Mouse (Mus musculus): ENCODE data around the gene Tppp3.
A peak's percentile ranks its signal among the peaks of the same experiment; 100 is the strongest.

Gene Tppp3

DNA sequence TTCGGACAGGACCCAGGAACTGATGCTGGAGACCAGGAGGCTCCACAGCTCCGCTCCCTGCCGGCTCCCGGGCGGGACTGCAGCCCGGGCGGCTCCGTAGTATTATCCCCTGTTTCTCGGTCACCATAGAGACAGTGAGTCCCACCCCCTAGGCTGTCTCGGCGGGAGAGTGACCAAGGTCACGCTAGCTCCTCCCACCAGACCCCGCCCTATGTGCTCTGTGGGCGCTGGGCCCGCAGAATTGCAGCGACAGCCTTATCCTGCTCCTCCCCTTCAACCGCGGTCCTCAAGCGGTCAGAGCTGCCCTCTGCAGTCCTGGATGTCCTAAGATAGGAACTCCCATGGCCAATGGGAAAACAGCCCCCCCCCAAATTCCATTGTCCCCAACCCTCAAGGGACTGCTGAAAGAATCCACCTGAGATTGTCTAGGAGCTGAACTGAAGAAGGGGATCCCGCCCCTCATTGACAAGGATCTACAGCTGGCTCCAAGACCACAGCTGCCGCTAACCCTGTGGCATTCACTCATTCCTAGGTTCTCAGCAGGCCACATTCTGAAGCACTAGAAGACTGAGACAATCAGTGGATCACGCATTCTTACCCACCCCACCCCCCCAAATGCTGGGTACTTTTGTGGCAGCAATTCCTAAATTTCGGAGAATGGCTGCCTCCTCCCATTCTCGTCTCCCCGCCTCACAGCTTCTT lies at the start of gene Tppp3:
TSS of gene Tppp3 (minus strand) at position 213 of the 702 bp plus-strand sequence.
- DNase-seq (ENCODE audit: low read depth, low spot score), result peak; percentile 59

DNA sequence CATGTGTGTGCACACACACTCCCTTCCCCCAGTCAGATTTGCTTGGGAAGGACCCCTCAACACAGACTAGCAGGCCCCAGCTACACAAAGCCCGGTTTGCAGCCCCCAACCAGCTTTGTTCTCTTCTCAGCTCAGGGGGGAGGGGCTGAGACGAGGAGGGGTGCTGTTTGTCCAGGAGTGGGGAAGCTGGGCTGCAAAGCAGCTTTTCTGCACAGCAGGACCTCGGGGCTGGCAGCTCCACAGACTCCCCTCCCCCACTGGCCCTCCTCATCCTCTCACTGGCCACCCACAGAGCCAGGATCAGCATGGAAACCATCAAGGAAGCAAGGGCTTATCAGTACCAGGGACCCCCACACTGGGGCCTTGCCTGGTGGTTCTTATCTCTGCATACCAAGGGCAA lies 49.7 kb upstream of the Tppp3 start:
- no peak for DNase-seq (ENCODE audit: low read depth, low spot score)

DNA sequence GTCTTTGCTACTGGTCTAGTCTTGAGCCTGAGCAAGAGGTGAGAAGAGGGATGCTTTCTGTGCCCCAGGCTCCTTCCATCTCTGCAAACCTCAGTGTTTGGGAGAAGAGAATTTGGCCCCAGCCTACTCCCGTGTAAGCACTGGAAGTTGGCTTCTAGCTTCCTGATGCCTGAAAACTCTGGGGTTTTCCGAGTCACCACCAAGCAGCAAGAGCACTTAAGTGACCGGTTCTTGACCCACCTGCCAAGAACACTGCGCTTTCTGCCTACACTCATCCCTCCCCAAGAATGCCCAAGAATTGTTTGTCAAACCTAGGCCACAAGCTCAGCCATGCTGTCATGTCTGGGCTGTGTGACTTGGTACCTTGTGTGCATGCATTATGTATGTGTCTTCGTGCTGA lies 49.2 kb upstream of the Tppp3 start:
- DNase-seq (ENCODE audit: low read depth, low spot score), result no peak

- DNase-seq (ENCODE audit: low read depth, low spot score), result no peak
Measured at GRCm38 (mm10) chr8:105519591-105519990, 48.3 kb upstream of the Tppp3 start.

- no peak for DNase-seq (ENCODE audit: low read depth, low spot score)
Measured at GRCm38 (mm10) chr8:105518436-105519313, 47.3 kb upstream of the Tppp3 start, which contains the start of gene Hsd11b2. TSS of gene Hsd11b2 (plus strand) at chr8:105518755.

DNA sequence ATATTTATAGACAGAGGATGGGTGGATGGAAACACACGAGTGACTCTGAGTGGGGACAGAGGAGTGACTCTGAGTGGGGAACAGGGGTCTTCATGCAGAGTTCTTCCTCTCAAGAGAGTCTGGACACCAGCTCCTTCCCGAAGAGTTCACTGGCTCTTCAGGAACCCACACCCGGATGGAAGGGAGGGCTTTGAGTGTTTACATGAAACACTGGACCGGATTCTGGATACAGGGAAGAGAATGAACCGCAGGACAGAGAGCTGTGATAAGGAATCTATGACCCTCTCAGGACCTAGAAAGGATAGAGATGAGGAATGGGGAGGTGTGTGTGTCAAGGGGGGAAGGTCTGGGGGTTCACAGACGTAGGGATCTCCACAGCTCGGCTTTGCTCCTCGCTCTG lies 46.0 kb upstream of the Tppp3 start:
- DNase-seq (ENCODE audit: low read depth, low spot score), result no peak

GRCm38 (mm10) chr8:105516018-105516645 lies 44.8 kb upstream of the Tppp3 start:
- DNase-seq (ENCODE audit: low read depth, low spot score), result no peak

DNA sequence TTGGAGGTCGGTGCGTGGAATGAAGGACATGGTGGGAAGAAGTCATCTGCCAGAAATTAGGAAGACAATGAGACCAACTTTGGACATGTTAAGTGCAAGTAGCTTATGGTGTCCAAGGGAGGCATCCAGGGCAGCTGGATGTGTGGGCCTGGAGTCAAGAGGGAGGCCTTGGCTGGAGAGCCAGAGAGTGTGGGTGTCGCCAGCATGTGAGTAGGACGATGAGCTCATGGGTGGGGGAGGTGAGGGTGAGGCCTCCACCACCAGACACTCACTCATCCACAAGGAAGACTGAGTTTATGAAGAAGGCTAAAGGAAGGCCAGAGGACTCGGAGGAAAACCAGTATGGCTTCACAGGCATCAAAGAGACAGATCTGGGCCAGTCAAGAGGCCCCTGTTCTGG lies 43.3 kb upstream of the Tppp3 start:
- DNase-seq (ENCODE audit: low read depth, low spot score), result no peak

DNA sequence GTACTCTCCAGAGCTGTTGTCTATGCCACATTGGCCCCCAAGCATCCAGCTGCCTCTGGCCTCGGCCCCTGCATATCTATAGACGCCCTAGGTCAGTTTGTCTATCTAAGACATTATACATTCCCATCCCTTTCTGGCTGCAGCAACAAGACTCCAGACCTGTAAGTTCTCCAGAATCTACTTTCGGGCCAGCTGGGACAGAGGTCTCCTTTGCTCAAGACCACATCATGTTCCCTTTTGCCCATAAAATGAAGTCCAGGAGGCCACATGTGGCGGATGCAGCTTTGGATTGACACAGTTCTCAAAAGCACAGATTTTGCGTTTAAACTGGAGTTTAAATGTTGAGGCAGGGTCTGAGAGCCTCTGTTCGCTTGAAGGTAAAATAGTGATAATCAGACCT lies 42.9 kb upstream of the Tppp3 start:
- DNase-seq (ENCODE audit: low read depth, low spot score), result no peak

DNA sequence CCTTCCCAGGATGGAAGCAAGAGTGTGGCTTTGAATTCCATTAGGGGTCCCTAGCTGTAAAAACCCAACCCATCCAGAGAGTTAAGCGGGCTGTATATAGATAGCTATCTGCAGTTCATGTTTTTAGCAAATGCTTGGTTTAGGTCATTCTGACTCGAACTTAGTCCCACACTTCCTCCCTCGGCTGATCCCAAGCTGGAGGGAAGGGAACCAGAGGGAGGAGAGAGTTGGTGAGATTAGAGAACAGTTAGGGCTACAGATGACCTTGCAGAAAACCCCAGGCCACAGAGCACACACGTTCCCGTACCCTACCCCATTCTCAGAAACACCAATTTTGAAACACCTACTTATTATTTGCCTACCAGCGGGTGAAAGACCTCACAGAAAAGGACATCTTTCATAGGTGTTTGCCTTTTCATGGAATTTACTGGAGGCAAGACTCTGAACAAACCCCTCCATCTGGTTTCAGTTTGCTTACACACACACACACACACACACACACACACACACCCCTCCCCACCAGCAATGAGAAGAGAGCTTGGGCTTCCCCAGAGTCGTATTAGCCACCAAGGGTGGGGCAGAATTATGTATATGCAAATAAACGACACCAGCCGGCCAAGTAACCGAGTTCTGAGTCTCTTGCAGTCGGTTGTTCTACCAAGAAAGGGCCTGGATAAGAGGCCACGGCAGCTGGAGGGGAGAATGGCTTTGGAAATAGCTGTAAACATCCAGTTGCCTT lies 38.8 kb upstream of the Tppp3 start:
- DNase-seq (ENCODE audit: low read depth, low spot score), result no peak

DNA sequence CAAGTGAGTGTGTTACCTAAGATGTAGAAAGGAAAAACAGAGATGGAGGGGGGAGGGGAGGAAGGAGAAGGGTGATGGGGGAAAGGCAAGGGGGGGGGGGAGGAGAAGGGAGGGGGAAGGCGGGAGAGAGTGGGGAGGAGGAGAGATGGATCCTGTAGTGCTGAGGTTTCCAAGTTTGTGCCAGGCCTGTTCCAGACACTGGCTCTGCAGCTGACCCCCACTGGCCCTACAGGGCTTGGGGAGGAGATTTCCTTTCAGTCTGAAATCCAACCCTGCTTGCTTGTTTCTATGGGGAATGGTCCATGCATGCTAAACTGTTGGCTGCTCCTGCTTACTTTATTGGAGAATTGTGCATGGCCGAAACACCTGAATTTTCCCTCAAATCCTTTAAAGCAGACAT lies 37.4 kb upstream of the Tppp3 start:
- DNase-seq (ENCODE audit: low read depth, low spot score), result no peak

GRCm38 (mm10) chr8:105506977-105507376 lies 35.7 kb upstream of the Tppp3 start:
- DNase-seq (ENCODE audit: low read depth, low spot score), result no peak

GRCm38 (mm10) chr8:105504617-105505016 lies 33.3 kb upstream of the Tppp3 start:
- DNase-seq (ENCODE audit: low read depth, low spot score), result no peak

GRCm38 (mm10) chr8:105499787-105500186 lies 28.5 kb upstream of the Tppp3 start:
- no peak for DNase-seq (ENCODE audit: low read depth, low spot score)

DNA sequence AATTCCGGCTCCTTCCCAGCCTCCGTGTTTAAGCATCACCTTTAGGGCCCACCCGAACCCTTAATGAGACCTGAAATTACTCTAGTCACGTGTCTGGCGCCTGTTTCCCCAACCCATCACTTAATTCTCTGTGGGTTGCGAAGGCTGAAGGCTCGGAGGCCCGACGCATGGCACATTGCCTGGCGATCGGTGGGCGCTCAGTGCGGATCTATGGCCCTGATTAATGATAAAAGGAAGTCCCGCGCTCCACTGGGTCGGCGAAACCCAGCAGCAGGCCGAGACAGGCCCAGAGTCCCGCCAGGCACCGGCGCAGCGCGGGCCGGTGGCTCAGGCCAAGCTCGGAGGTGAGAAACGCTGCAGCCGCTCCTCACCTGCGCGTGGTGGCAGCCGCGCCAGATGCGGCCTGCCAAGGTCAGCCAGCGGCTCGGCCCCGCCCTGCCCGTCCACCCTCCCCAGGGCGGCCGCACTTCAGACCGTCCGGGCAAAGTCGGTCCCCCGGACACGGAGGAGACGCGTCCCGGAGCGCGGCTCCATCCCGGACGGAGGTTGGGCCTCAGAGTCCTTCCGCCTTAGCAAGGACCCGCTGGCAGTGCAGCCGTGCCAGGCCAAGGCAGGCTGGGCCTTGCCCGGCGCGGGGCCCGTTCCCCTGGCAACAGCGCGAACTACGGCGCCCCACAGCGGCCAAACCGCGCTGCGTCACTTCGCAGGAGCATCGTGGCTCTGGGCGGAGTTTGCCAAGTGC lies 25.3 kb upstream of the Tppp3 start, which contains the start of gene Zdhhc1:
TSS of gene Zdhhc1 (minus strand) at position 464 of the 742 bp plus-strand sequence.
- peak; percentile 54 for DNase-seq (ENCODE audit: low read depth, low spot score)

DNA sequence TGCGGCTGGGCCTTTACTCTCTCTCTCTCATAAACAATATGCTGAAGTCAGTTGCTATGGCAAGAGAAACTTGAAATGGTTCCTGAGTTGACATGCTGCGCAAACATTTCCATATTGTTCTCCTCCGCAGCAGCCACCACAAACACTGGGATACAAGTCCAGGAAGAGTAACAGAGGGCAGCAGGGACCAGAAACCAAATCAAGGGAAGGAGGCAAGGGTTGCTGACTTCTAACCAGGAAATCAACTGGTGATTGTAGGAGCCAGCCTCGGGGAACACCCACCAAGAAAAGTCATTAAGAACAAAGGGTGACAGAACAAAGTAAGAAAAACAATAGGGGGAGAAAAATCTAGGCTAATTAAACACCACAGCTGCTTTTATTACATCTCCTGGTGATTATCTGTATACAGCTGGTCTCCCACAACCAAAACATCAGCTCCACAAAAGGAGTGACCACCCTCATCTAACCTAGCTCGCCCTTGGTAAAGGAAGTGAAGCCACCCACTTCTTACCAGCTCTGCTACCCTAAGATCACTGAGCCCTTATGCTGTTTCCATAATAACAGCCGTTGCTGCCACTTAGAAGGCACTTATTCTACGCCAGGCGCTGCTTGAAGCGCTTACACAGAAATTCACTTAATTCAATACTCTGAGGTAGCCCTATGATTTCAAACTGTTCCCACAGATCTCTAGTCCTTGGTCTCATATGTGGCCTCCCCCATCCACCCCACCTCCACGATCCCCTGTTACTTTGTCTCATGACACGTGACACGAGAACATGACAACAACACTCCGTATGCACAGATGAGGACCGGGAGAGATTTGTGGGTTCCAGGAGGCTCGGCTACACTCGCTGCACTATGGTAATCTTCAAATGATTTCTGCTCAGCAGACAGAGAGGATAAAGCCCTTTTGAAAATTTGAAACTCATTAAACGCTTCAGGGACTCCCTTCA lies 24.3 kb upstream of the Tppp3 start:
- DNase-seq (ENCODE audit: low read depth, low spot score), result no peak

DNA sequence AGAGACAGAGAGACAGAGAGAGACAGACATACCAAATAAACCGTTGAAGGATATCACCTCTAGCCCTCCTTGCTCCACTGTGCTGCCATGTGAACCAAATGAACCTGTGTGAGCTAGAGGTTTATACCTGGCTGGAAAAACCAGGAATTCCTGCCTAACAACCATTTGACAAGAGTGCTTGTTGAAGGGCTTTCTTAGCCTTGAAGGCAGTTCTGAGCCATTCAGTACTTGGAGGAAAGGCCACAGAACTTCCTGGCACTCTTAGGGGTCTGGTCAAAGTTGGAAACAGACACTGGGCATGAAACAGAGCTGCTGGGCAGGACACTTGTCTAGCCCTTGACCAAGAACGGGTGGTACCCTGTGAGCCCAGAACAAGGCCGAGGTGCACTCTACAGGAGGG lies 23.2 kb upstream of the Tppp3 start:
- DNase-seq (ENCODE audit: low read depth, low spot score), result no peak

GRCm38 (mm10) chr8:105493495-105493894 lies 22.2 kb upstream of the Tppp3 start:
- no peak for DNase-seq (ENCODE audit: low read depth, low spot score)

GRCm38 (mm10) chr8:105489281-105489680 lies 18.0 kb upstream of the Tppp3 start:
- DNase-seq (ENCODE audit: low read depth, low spot score), result no peak

DNA sequence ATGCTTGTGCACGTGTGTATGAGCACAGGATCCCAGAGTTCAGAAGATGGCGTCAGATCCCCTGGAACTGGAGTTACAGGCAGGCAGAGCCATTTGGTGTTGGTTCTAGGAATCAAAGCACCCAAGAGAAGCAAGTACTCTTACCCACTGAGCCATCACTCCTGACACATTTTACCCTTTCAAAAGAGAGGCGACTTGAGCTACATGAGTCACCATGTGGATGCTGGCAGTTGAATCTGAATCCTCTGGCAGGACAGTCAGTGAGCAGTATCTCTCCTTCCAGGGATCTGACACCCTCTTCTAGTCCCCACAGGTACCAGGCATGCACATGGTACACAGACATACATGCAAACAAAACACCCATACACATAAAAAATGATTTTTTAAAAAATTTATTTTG lies 16.8 kb upstream of the Tppp3 start:
- no peak for DNase-seq (ENCODE audit: low read depth, low spot score)
